Mouse (Mus musculus): ENCODE measurements at regions not wholly inside any gene's neighbourhood (a gene's known extent, or its start where the extent isn't known, plus 50 kb on each side); places are given as distances from the start of the nearest gene placed in this dataset.

DNA sequence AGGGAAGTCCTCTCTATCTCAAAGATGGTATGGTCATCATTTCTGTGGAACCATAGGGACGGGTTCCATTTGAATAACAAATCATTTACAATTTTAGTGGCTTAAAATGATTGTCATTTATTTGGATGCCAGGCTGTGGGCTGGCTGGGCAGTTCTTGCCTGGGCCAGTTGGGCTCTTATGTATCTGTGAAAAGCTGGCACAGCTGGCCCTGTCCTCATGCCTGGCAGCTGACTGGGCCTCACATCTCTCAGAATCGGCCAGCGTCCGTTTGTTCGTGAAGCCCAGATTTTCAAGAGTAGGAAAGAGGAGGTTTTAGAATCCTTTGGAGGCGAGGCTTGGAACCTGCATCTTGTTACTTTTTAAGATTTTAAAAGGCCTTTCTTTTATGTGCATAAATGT, 82.5 kb upstream of the Dlg1 start:
- no peak for DNase-seq
- ATAC-seq = no peak
- Histone ChIP-seq H3K4me3 (ENCODE audit: low read depth, low read length) (no peak overlapping the region), H3K4me2 (ENCODE audit: low read depth, low read length) (no peak overlapping the region), H3K9me3 (ENCODE audit: low read length) (no peaks in the 10 kb centered on the region), H3K27ac (ENCODE audit: low read depth) (no peak overlapping the region), H3K4me1 (ENCODE audit: insufficient read depth) (0 out of 2 replicates have a peak, but pooled peaks cover 4% of the 10 kb centered on the region), H3K27me3 (ENCODE audit: insufficient read depth, low read length) (no peaks in the 10 kb centered on the region), H3K36me3 (replicated peaks; ENCODE audit: insufficient read depth, low read length) (no peaks in the 10 kb centered on the region), H3K9ac (replicated peaks) (no peak overlapping the region)
- no peak for TF ChIP-seq CTCF (IDR thresholded peaks at IDR 0.05; ENCODE audit: low read depth)
- no peak for TF ChIP-seq EP300 (IDR thresholded peaks at IDR 0.05; ENCODE audit: low read depth)
- 84% methylated on average over 6 of the region's 6 CpGs for whole genome bisulfite sequencing (ENCODE audit: insufficient replicate concordance)

DNA sequence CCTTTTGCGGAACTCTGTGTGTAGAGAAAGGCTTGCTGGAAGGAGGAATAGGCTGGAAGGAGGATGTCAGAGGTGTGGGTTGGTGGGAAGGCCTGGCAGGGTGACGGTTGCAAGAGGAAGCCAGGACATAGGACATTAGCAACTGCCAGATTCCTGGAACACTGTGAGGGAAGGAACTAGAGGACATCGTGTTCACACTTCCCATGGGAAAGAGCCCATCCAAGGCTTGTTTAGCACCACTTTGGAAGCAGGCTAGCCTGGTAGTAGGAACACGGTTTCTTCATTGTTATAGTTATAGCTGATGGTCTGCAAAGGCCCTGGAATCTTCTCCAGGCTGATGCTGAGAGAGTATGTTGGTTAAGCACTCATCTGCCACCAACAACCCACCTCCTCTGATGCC, 80.4 kb upstream of the Dlg1 start:
- H3K9me3 ChIP-seq (ENCODE audit: low read length) = no peaks in the 10 kb centered on the region
- no peak overlapping the region for H3K27ac ChIP-seq (ENCODE audit: low read depth)
- DNase-seq (no peak), ATAC-seq (no peak)
- no peak overlapping the region for H3K4me3 ChIP-seq (ENCODE audit: low read depth, low read length)
- TF ChIP-seq CTCF (IDR thresholded peaks at IDR 0.05; ENCODE audit: low read depth) (no peak), EP300 (IDR thresholded peaks at IDR 0.05; ENCODE audit: low read depth) (no peak)
- H3K4me2 ChIP-seq (ENCODE audit: low read depth, low read length) = no peak overlapping the region
- no peaks in the 10 kb centered on the region for H3K36me3 ChIP-seq (replicated peaks; ENCODE audit: insufficient read depth, low read length)
- WGBS (ENCODE audit: insufficient replicate concordance) = 60% methylated on average over 4 of the region's 4 CpGs
- no peaks in the 10 kb centered on the region for H3K27me3 ChIP-seq (ENCODE audit: insufficient read depth, low read length)
- H3K4me1 ChIP-seq (ENCODE audit: insufficient read depth) = no peaks in the 10 kb centered on the region
- H3K9ac ChIP-seq (replicated peaks) = no peak overlapping the region

DNA sequence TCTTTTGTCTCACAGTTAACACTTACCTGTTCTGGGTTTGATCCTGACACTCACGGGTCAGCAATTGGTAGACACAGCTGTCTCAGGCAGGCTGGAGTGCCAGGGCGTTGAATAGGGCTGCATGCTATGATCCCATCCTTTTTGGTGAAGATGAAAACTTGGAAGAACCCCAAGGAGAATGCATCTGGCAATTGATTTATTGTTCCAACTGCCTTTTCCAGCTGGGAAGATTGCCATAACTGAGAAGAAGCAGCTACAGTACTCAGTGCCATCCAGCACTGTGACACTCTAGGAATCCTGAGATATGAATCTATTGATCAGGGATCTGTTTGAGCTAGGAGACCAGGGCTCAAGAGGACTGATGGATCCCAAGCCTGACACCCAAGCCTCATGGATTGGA, 79.6 kb upstream of the Dlg1 start:
- H3K36me3 ChIP-seq (replicated peaks; ENCODE audit: insufficient read depth, low read length) = no peaks in the 10 kb centered on the region
- no peaks in the 10 kb centered on the region for H3K27me3 ChIP-seq (ENCODE audit: insufficient read depth, low read length)
- H3K4me1 ChIP-seq (ENCODE audit: insufficient read depth) = no peaks in the 10 kb centered on the region
- WGBS (ENCODE audit: insufficient replicate concordance) = 95% methylated on average over 2 of the region's 2 CpGs
- H3K4me3 ChIP-seq (ENCODE audit: low read depth, low read length) = no peak overlapping the region
- H3K27ac ChIP-seq (ENCODE audit: low read depth) = no peak overlapping the region
- no peak overlapping the region for H3K9ac ChIP-seq (replicated peaks)
- no peaks in the 10 kb centered on the region for H3K9me3 ChIP-seq (ENCODE audit: low read length)
- no peak overlapping the region for H3K4me2 ChIP-seq (ENCODE audit: low read depth, low read length)
- no peak for TF ChIP-seq CTCF (IDR thresholded peaks at IDR 0.05; ENCODE audit: low read depth)
- no peak for TF ChIP-seq EP300 (IDR thresholded peaks at IDR 0.05; ENCODE audit: low read depth)
- DNase-seq (no peak), ATAC-seq (no peak)

DNA sequence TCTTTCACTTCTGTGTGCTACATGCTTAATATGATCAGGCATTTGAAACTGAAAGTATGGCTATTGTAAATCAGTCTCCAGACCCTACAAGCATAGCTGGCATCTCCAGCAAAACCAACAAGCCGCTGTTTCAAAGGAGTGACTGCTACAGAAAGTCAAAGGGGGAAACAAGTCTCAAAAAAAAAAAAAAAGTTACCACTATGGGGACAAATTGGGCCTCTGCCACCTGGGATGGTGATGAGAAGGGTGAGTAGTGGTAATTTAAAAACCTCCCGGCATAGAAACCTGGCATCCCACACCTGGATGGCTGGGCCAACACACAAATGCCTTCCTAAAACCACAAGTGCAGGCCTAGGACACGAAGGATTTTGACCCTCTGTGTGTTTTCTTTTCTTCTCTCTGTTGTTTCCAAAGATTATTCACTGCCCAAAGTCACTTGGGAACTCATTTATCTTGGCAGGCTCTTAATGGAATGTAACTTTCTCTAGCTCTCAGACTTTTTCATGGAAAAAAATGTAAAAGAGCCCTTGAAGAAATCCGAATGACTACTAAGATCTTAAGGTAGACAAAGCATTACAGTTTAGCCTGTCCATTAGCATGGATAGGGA, 78.9 kb upstream of the Dlg1 start:
- Histone ChIP-seq H3K27ac (ENCODE audit: low read depth) (no peak overlapping the region), H3K4me1 (ENCODE audit: insufficient read depth) (no peaks in the 10 kb centered on the region), H3K9ac (replicated peaks) (no peak overlapping the region), H3K4me3 (ENCODE audit: low read depth, low read length) (no peak overlapping the region), H3K36me3 (replicated peaks; ENCODE audit: insufficient read depth, low read length) (no peaks in the 10 kb centered on the region), H3K27me3 (ENCODE audit: insufficient read depth, low read length) (no peaks in the 10 kb centered on the region), H3K9me3 (ENCODE audit: low read length) (no peaks in the 10 kb centered on the region), H3K4me2 (ENCODE audit: low read depth, low read length) (no peak overlapping the region)
- no peak for TF ChIP-seq CTCF (IDR thresholded peaks at IDR 0.05; ENCODE audit: low read depth)
- TF ChIP-seq EP300 (IDR thresholded peaks at IDR 0.05; ENCODE audit: low read depth) = no peak
- no peak for ATAC-seq
- WGBS (ENCODE audit: insufficient replicate concordance) = 66% methylated on average over 4 of the region's 4 CpGs
- DNase-seq = no peak

DNA sequence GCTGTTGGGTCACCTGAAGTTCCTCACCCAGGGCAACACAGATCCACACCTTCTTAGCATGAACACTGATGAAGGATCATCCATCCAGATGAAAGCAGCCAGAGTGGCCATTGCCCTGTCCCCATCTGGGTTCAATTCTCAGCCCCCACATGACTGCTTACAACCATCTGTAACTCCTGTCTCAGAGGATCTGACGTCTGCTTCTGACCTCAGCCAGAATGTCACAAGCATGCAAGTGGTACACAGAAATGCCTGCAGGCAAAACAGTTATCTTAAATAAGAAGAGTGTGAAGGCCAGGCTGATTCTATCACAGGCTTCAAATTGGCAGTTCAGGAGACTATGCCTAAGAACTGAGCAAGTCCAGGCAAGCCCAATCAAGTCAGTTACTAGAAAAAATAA, 76.2 kb upstream of the Dlg1 start:
- H3K4me2 ChIP-seq (ENCODE audit: low read depth, low read length) = no peak overlapping the region
- H3K36me3 ChIP-seq (replicated peaks; ENCODE audit: insufficient read depth, low read length) = no peaks in the 10 kb centered on the region
- ATAC-seq (no peak), DNase-seq (no peak)
- peaks cover 5% of the 10 kb centered on the region for H3K4me1 ChIP-seq (ENCODE audit: insufficient read depth)
- H3K27me3 ChIP-seq (ENCODE audit: insufficient read depth, low read length) = no peaks in the 10 kb centered on the region
- H3K4me3 ChIP-seq (ENCODE audit: low read depth, low read length) = no peak overlapping the region
- TF ChIP-seq EP300 (IDR thresholded peaks at IDR 0.05; ENCODE audit: low read depth) (no peak), CTCF (IDR thresholded peaks at IDR 0.05; ENCODE audit: low read depth) (no peak)
- no peak overlapping the region for H3K27ac ChIP-seq (ENCODE audit: low read depth)
- 45% methylated on average over 1 of the region's 1 CpGs for WGBS (ENCODE audit: insufficient replicate concordance)
- H3K9ac ChIP-seq (replicated peaks) = no peak overlapping the region
- no peaks in the 10 kb centered on the region for H3K9me3 ChIP-seq (ENCODE audit: low read length)

DNA sequence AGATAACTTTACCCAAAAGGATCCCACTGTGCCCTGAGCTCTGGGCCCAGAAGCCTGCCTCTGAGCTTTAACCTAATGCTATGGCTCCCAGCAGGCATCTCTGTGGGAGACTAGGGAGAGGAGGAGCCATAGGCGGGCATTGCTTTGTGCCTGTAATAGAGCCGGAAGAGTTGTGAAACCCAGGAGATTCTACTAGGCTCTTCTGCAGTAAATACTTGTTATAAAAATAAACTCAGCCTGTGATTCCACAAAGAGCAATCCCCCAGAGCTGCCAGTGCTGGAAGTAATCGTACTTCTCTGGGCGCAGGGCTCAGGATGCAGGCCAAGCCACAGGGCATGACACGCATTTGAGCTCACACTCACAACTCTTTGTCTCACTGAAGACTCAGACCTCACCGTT, 73.7 kb upstream of the Dlg1 start:
- ATAC-seq (no peak), DNase-seq (no peak)
- H3K4me1 ChIP-seq (ENCODE audit: insufficient read depth) = peaks cover 7% of the 10 kb centered on the region
- no peak overlapping the region for H3K27ac ChIP-seq (ENCODE audit: low read depth)
- no peak overlapping the region for H3K9ac ChIP-seq (replicated peaks)
- WGBS (ENCODE audit: insufficient replicate concordance) = 59% methylated on average over 6 of the region's 6 CpGs
- H3K4me2 ChIP-seq (ENCODE audit: low read depth, low read length) = no peak overlapping the region
- TF ChIP-seq CTCF (IDR thresholded peaks at IDR 0.05; ENCODE audit: low read depth) (no peak), EP300 (IDR thresholded peaks at IDR 0.05; ENCODE audit: low read depth) (no peak)
- H3K9me3 ChIP-seq (ENCODE audit: low read length) = no peaks in the 10 kb centered on the region
- H3K4me3 ChIP-seq (ENCODE audit: low read depth, low read length) = no peak overlapping the region
- no peaks in the 10 kb centered on the region for H3K27me3 ChIP-seq (ENCODE audit: insufficient read depth, low read length)
- H3K36me3 ChIP-seq (replicated peaks; ENCODE audit: insufficient read depth, low read length) = no peaks in the 10 kb centered on the region

DNA sequence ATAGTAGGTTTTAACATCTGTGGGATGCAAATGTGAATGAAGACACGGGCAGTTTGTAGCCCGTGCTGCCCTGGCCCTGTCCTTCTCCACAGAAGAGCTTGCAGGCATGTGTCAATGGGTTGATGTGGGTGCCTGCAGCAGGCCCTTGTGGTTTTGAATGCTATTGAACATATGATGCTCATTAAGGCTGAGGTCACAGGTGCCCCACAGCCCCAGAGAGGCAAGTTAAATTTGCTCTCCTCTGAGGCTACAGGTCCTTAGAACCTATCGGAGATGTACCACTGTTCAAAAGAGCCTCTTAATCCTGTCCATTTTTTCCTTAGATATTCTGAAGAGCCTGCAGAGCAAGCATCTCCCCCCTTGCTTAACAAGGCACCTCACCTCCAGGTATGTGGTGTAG, 71.7 kb upstream of the Dlg1 start:
- Histone ChIP-seq H3K4me3 (ENCODE audit: low read depth, low read length) (no peak overlapping the region), H3K27ac (ENCODE audit: low read depth) (no peak overlapping the region), H3K27me3 (ENCODE audit: insufficient read depth, low read length) (no peaks in the 10 kb centered on the region), H3K9me3 (ENCODE audit: low read length) (no peaks in the 10 kb centered on the region), H3K4me1 (ENCODE audit: insufficient read depth) (peaks cover 7% of the 10 kb centered on the region), H3K9ac (replicated peaks) (no peak overlapping the region), H3K4me2 (ENCODE audit: low read depth, low read length) (no peak overlapping the region), H3K36me3 (replicated peaks; ENCODE audit: insufficient read depth, low read length) (no peaks in the 10 kb centered on the region)
- DNase-seq (no peak), ATAC-seq (no peak)
- no peak for TF ChIP-seq CTCF (IDR thresholded peaks at IDR 0.05; ENCODE audit: low read depth)
- no peak for TF ChIP-seq EP300 (IDR thresholded peaks at IDR 0.05; ENCODE audit: low read depth)
- 78% methylated on average over 3 of the region's 3 CpGs for WGBS (ENCODE audit: insufficient replicate concordance)
